Mouse (Mus musculus) spleen, adult 2 months (tissue): Measurements from ENCODE around the gene Fgfr2.

Source experiments
- CTCF ChIP-seq: fragments of 200-500 bp; IDR thresholded peaks from 2 replicates; pipeline ENCODE4 v1.5.1; 2011; ENCODE audit warnings: mild to moderate bottlenecking, inconsistent platforms; ENCODE audit not compliant: insufficient read depth, insufficient read length, insufficient replicate concordance; ENCODE audit errors: extremely low read depth
- POLR2A ChIP-seq: fragments of 200-500 bp; IDR thresholded peaks from 2 replicates; pipeline ENCODE4 v1.6.1; 2011; ENCODE audit warnings: low read depth, low read length, inconsistent platforms

GRCm38 (mm10) chr7:130770707-130771106 is 2352.4 kb downstream of the Fgfr2 start:
- TF ChIP-seq CTCF: peak; percentile 80; the same call in 1 of the 2 replicates
- TF ChIP-seq POLR2A: no peak
